Mouse (Mus musculus): ENCODE measurements around the gene Trim37. TPM values are rescaled to one million over a fixed set of nuclear protein-coding genes. Genes with fewer than 3 reads are reported as not detected.

Trim37 gene
- total and polyA plus RNA-seq, 3 experiments, result 36.2 to 60.6 (median 41.9) TPM

- TF ChIP-seq TBP (conservative IDR thresholded peaks at IDR 0.05; ENCODE audit: low read depth, low read length) (peak; percentile 72; the same call in 1 of the 2 replicates), NRF1 (IDR thresholded peaks at IDR 0.05; ENCODE audit: low read depth, low read length) (0 out of 2 replicates have a peak, but pooled peaks have one; percentile 13), ZKSCAN1 (IDR thresholded peaks at IDR 0.05; ENCODE audit: borderline replicate concordance, low read depth, low read length) (no peak), POLR2AphosphoS2 (IDR thresholded peaks at IDR 0.05; ENCODE audit: low read depth, low read length) (no peak), USF1 (IDR thresholded peaks at IDR 0.05; ENCODE audit: low read depth, low read length) (no peak), CHD2 (IDR thresholded peaks at IDR 0.05; ENCODE audit: low read length) (no peak), CTCF (conservative IDR thresholded peaks at IDR 0.05 in 1 of 2, IDR thresholded peaks at IDR 0.05 in 1 of 2; ENCODE audit: low read depth in 2 of 2, low read length in 2 of 2) (no peak), ZMIZ1 (IDR thresholded peaks at IDR 0.05; ENCODE audit: low read depth, low read length) (no peak), ETS1 (conservative IDR thresholded peaks at IDR 0.05; ENCODE audit: low read depth, low read length) (no peak; the same call in 1 of the 2 replicates), MAX (IDR thresholded peaks at IDR 0.05; ENCODE audit: low read length) (no peak), RCOR1 (conservative IDR thresholded peaks at IDR 0.05; ENCODE audit: low read depth, low read length) (no peak), CHD1 (IDR thresholded peaks at IDR 0.05; ENCODE audit: low read depth, low read length) (0 out of 2 replicates have a peak, but pooled peaks have one; percentile 69), E2F4 (IDR thresholded peaks at IDR 0.05; ENCODE audit: insufficient replicate concordance, low read depth, low read length) (no peak), ZNF384 (IDR thresholded peaks at IDR 0.05; ENCODE audit: low read depth, low read length) (no peak), ZC3H11A (IDR thresholded peaks at IDR 0.05; ENCODE audit: low read depth, low read length) (no peak), USF2 (conservative IDR thresholded peaks at IDR 0.05; ENCODE audit: low read depth, low read length) (no peak; the same call in 1 of the 2 replicates), SIN3A (IDR thresholded peaks at IDR 0.05; ENCODE audit: low read length) (0 out of 2 replicates have a peak, but pooled peaks have one; percentile 17), NELFE (IDR thresholded peaks at IDR 0.05; ENCODE audit: low read depth, low read length) (no peak), BHLHE40 (IDR thresholded peaks at IDR 0.05; ENCODE audit: low read depth, low read length) (peak; percentile 29; the same call in 1 of the 2 replicates), TCF12 (IDR thresholded peaks at IDR 0.05; ENCODE audit: low read depth, low read length) (0 out of 2 replicates have a peak, but pooled peaks have one; percentile 36), MAFK (IDR thresholded peaks at IDR 0.05; ENCODE audit: insufficient replicate concordance, low read length) (no peak), MEF2A (IDR thresholded peaks at IDR 0.05; ENCODE audit: borderline replicate concordance, low read depth, low read length) (no peak), UBTF (IDR thresholded peaks at IDR 0.05; ENCODE audit: low read depth, low read length) (no peak), MXI1 (IDR thresholded peaks at IDR 0.05; ENCODE audit: low read depth, low read length) (peak; percentile 56; the same call in 1 of the 2 replicates), HCFC1 (IDR thresholded peaks at IDR 0.05; ENCODE audit: low read depth, low read length) (no peak; the same call in 1 of the 2 replicates), ELF1 (IDR thresholded peaks at IDR 0.05; ENCODE audit: low read depth, low read length) (peak; percentile 69), IRF4 (IDR thresholded peaks at IDR 0.05; ENCODE audit: low read depth, low read length) (peak; percentile 87), JUND (conservative IDR thresholded peaks at IDR 0.05; ENCODE audit: low read depth, low read length) (peak; percentile 58; the same call in 1 of the 2 replicates), MYC (IDR thresholded peaks at IDR 0.05; ENCODE audit: low read depth, low read length) (peak; percentile 35; the same call in 1 of the 2 replicates), SMC3 (IDR thresholded peaks at IDR 0.05; ENCODE audit: low read depth, low read length) (no peak), JUN (IDR thresholded peaks at IDR 0.05; ENCODE audit: insufficient read depth, low read depth, low read length) (no peak), POLR2A (IDR thresholded peaks at IDR 0.05; ENCODE audit: low read depth, low read length) (peak; percentile 42; the same call in 1 of the 2 replicates), GABPA (IDR thresholded peaks at IDR 0.05; ENCODE audit: insufficient replicate concordance, low read depth, low read length) (no peak), EP300 (IDR thresholded peaks at IDR 0.05; ENCODE audit: low read length) (peak; percentile 85), PAX5 (IDR thresholded peaks at IDR 0.05; ENCODE audit: low read length) (no peak), MAZ (IDR thresholded peaks at IDR 0.05; ENCODE audit: low read depth, low read length) (no peak), RAD21 (IDR thresholded peaks at IDR 0.05; ENCODE audit: low read depth, low read length) (no peak), KAT2A (IDR thresholded peaks at IDR 0.05; ENCODE audit: insufficient replicate concordance, low read length) (no peak)
- H3K27me3 ChIP-seq (replicated peaks), result no peaks in the 10 kb centered on the region
- peaks cover 5 to 32% of the 10 kb centered on the region in 2 experiments for H3K4me1 ChIP-seq (ENCODE audit: control insufficient read depth in 1 of 2, insufficient read depth in 2 of 2)
- no peaks in the 10 kb centered on the region for H3K9me3 ChIP-seq (replicated peaks; ENCODE audit: low read length)
- H3K27ac ChIP-seq (ENCODE audit: insufficient read depth, low read depth), result peak overlapping the region; percentile 81
- peaks cover 19 to 51% of the 10 kb centered on the region in 2 experiments for H3K36me3 ChIP-seq (replicated peaks in 1 of 2; ENCODE audit: control insufficient read depth in 1 of 2, insufficient read depth in 1 of 2, low read length in 1 of 2)
- no peaks in the 10 kb centered on the region for H3K79me2 ChIP-seq (replicated peaks; ENCODE audit: control insufficient read depth, extremely low read depth, insufficient read depth, poor library complexity, severe bottlenecking)
- peak overlapping the region; percentile 52 for H3K4me2 ChIP-seq (ENCODE audit: insufficient read depth, low read depth, poor library complexity, severe bottlenecking)
- H3K9ac ChIP-seq (ENCODE audit: insufficient read depth, low read depth), result peak overlapping the region; percentile 73
- peak; percentile 64 for DNase-seq (ENCODE audit: extremely low read depth)
- H3K4me3 ChIP-seq (replicated peaks in 1 of 3; ENCODE audit: low read depth in 2 of 3, low read length in 2 of 3, poor library complexity in 1 of 3), result peak overlapping the region in 1 of 3 experiments; percentile 26
- in situ Hi-C loops (cut with MboI; ENCODE audit: low pct_ligation_motif_present, low pct_unique_long_range_greater_than_20kb, low sequenced_read_pairs), result loop anchor here (10.0 kb wide), 1 partner anchor 302 kb away; no protein-coding TSS in a partner anchor
- dilution Hi-C loops (cut with MboI; ENCODE audit: extremely low pct_ligation_motif_present, extremely low pct_unique_long_range_greater_than_20kb, low sequenced_read_pairs), result no loop called here
Measured at GRCm38 (mm10) chr11:87212313-87212712, 85.4 kb downstream of the Trim37 start.

Measured in CH12.LX (cell line).